Mouse (Mus musculus) urinary bladder, postnatal 10 days (tissue): Measurements from ENCODE around the gene Ppp1r36.
"Not testable (repeated sequence)": the region's sequence is repeated elsewhere in the genome, so short reads cannot be mapped to it uniquely, and the experiment has no call there.

ENCODE experiments used
- DNase-seq: peaks from one replicate; pipeline ENCODE4 v3.0.0; 2022; ENCODE audit warnings: low spot score

Gene Ppp1r36

GRCm38 (mm10) chr12:76448127-76448526 is 30.8 kb downstream of the Ppp1r36 start:
- no peak for DNase-seq

GRCm38 (mm10) chr12:76452203-76452602 is 34.9 kb downstream of the Ppp1r36 start:
- no peak for DNase-seq

GRCm38 (mm10) chr12:76458445-76458844 is 41.1 kb downstream of the Ppp1r36 start:
- not testable (repeated sequence) for DNase-seq

GRCm38 (mm10) chr12:76459032-76459431 is 41.7 kb downstream of the Ppp1r36 start:
- no peak for DNase-seq

- no peak for DNase-seq
These were observed 46.1 kb downstream of the Ppp1r36 start for GRCm38 (mm10) chr12:76463391-76463790.

GRCm38 (mm10) chr12:76464651-76465252 is 47.4 kb downstream of the Ppp1r36 start:
- DNase-seq: no peak

GRCm38 (mm10) chr12:76466651-76467050 is 49.3 kb downstream of the Ppp1r36 start:
- DNase-seq: no peak

- no peak for DNase-seq
These were observed 49.9 kb downstream of the Ppp1r36 start for GRCm38 (mm10) chr12:76467256-76467655.

- DNase-seq: no peak
These were observed 54.7 kb downstream of the Ppp1r36 start for GRCm38 (mm10) chr12:76472046-76472445.

GRCm38 (mm10) chr12:76473562-76474245 is 56.4 kb downstream of the Ppp1r36 start:
- DNase-seq: no peak

- DNase-seq: no peak
These were observed 56.9 kb downstream of the Ppp1r36 start for GRCm38 (mm10) chr12:76474246-76474583.

- no peak for DNase-seq
These were observed 57.5 kb downstream of the Ppp1r36 start for GRCm38 (mm10) chr12:76474802-76475201.

- DNase-seq: no peak
These were observed 58.8 kb downstream of the Ppp1r36 start for GRCm38 (mm10) chr12:76476146-76476545.

- no peak for DNase-seq
These were observed 61.1 kb downstream of the Ppp1r36 start for GRCm38 (mm10) chr12:76478309-76479023.

- DNase-seq: no peak
These were observed 61.8 kb downstream of the Ppp1r36 start for GRCm38 (mm10) chr12:76479174-76479573.

- no peak for DNase-seq
These were observed 62.6 kb downstream of the Ppp1r36 start for GRCm38 (mm10) chr12:76479836-76480495.

- no peak for DNase-seq
These were observed 65.1 kb downstream of the Ppp1r36 start for GRCm38 (mm10) chr12:76482446-76482845.

GRCm38 (mm10) chr12:76482948-76483347 is 65.6 kb downstream of the Ppp1r36 start:
- DNase-seq: no peak

- DNase-seq: no peak
These were observed 67.5 kb downstream of the Ppp1r36 start for GRCm38 (mm10) chr12:76484881-76485280.

- DNase-seq: no peak
These were observed 68.0 kb downstream of the Ppp1r36 start for GRCm38 (mm10) chr12:76485381-76485780.

GRCm38 (mm10) chr12:76486943-76487342 is 69.6 kb downstream of the Ppp1r36 start:
- DNase-seq: no peak
